Mouse (Mus musculus) ES-E14 (cell line): Measurements from ENCODE around the gene Plxna2.

ENCODE experiments used
- CHD2 ChIP-seq: IDR thresholded peaks from 2 replicates; pipeline ENCODE4 v1.6.1; 2014; ENCODE audit warnings: mild to moderate bottlenecking, low read depth, low read length, inconsistent platforms
- MAFK ChIP-seq: IDR thresholded peaks from 2 replicates; pipeline ENCODE4 v1.6.1; 2014; ENCODE audit warnings: mild to moderate bottlenecking, low read depth, low read length, inconsistent platforms; ENCODE audit not compliant: insufficient read depth
- ZC3H11A ChIP-seq: IDR thresholded peaks from 2 replicates; pipeline ENCODE4 v1.6.1; 2012; ENCODE audit warnings: low read depth, mild to moderate bottlenecking, inconsistent platforms, low read length, borderline replicate concordance
- ZNF384 ChIP-seq: IDR thresholded peaks from 2 replicates; pipeline ENCODE4 v1.6.1; 2012; ENCODE audit warnings: low read depth, low read length, inconsistent platforms

DNA sequence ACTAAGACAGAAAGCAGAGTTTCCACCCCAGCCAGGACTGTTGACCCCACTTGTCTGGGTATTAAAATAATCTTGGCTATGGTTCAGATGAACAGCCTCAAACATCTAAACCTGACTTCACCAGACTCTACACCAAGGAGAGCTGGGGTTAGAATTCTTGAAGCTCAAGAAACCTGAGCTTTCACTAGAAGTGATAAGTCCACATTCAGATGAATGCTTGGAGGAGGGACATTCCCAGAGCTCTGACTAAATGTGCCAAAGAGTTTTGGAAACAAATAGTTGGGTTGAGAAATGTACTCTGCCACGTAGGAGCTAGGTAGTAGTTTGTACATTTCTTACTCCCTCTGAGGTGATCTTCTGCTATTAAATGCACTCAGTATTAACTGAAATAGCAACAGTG is 203.7 kb downstream of the Plxna2 start:
- TF ChIP-seq CHD2 (no peak), ZC3H11A (no peak), ZNF384 (no peak), MAFK (no peak)
